Mouse (Mus musculus) ES-E14 (cell line): ENCODE measurements around the gene Eif5. TPM values are rescaled to one million over a fixed set of nuclear protein-coding genes. Genes with fewer than 3 reads are reported as not detected.

ENCODE experiments used
- DNase-seq: peaks from one replicate; pipeline ENCODE4 v3.0.0-alpha.2; 2013; ENCODE audit warnings: low read depth, low spot score
- H3K27ac ChIP-seq: 2 replicates; pipeline ENCODE4 v1.5.1; 2012; ENCODE audit warnings: low read depth, mild to moderate bottlenecking, low read length, moderate library complexity, mixed read lengths; ENCODE audit not compliant: poor library complexity, insufficient read depth, severe bottlenecking
- H3K36me3 ChIP-seq: 2 replicates; pipeline ENCODE4 v1.6.1; 2012; ENCODE audit warnings: mild to moderate bottlenecking, low read length, moderate library complexity, mixed read lengths; ENCODE audit not compliant: control insufficient read depth, poor library complexity, insufficient read depth, severe bottlenecking
- H3K4me1 ChIP-seq, 2 experiments: fragments of 150-350 bp in 1 of 2; sonication (generic) in 1 of 2; 2 replicates each; pipeline ENCODE4 v1.6.1; 2012; ENCODE audit warnings: low read length in 2 of 2, mild to moderate bottlenecking in 1 of 2, mixed read lengths in 1 of 2; ENCODE audit not compliant: control insufficient read depth in 2 of 2, insufficient read depth in 2 of 2, poor library complexity in 1 of 2
- H3K4me3 ChIP-seq, 2 experiments: fragments of 150-350 bp in 1 of 2; sonication (generic) in 1 of 2; 2 replicates each; pipeline ENCODE4 v1.5.1; 2012; ENCODE audit warnings: low read length in 2 of 2, low read depth in 1 of 2, mild to moderate bottlenecking in 1 of 2, mixed read lengths in 1 of 2; ENCODE audit not compliant: insufficient read depth in 1 of 2, poor library complexity in 1 of 2, severe bottlenecking in 1 of 2
- H3K9ac ChIP-seq: 2 replicates; pipeline ENCODE4 v1.6.1; 2012; ENCODE audit warnings: low read depth, mild to moderate bottlenecking, low read length, mixed read lengths; ENCODE audit not compliant: poor library complexity, insufficient read depth, severe bottlenecking
- H3K9me3 ChIP-seq: fragments of 150-350 bp; sonication (generic); 2 replicates; pipeline ENCODE4 v1.6.1; 2012; ENCODE audit warnings: low read depth, mild to moderate bottlenecking, low read length; ENCODE audit not compliant: control insufficient read depth, insufficient read depth
- CHD2 ChIP-seq: IDR thresholded peaks from 2 replicates; pipeline ENCODE4 v1.6.1; 2014; ENCODE audit warnings: mild to moderate bottlenecking, low read depth, low read length, inconsistent platforms
- HCFC1 ChIP-seq: IDR thresholded peaks from 2 replicates; pipeline ENCODE4 v1.6.1; 2012; ENCODE audit warnings: low read length, inconsistent platforms, borderline replicate concordance; ENCODE audit not compliant: insufficient read depth
- MAFK ChIP-seq: IDR thresholded peaks from 2 replicates; pipeline ENCODE4 v1.6.1; 2014; ENCODE audit warnings: mild to moderate bottlenecking, low read depth, low read length, inconsistent platforms; ENCODE audit not compliant: insufficient read depth
- ZC3H11A ChIP-seq: IDR thresholded peaks from 2 replicates; pipeline ENCODE4 v1.6.1; 2012; ENCODE audit warnings: low read depth, mild to moderate bottlenecking, inconsistent platforms, low read length, borderline replicate concordance
- ZNF384 ChIP-seq: IDR thresholded peaks from 2 replicates; pipeline ENCODE4 v1.6.1; 2012; ENCODE audit warnings: low read depth, low read length, inconsistent platforms
- in situ Hi-C, 2 experiments: fragments of 600-800 bp; cut with MboI; formaldehyde crosslinking; loops; one replicate each; pipeline ENCODE4 v1.15.1; 2025; ENCODE audit warnings: low sequenced_read_pairs in 2 of 2, inconsistent platforms in 1 of 2; ENCODE audit not compliant: unreplicated experiment in 2 of 2
- total RNA-seq: library from RNA; depleted of rRNA; stranded (reverse); fragments of 300-350 nt; gene quantifications from 2 replicates; pipeline ENCODE4 v1.2.3, GENCODE M21; 2012

The Eif5 gene
- total RNA-seq, 1 experiment = 269 TPM

- in situ Hi-C loops = no loop called here
- H3K4me3 ChIP-seq = no peak overlapping the region
- H3K9me3 ChIP-seq = no peaks in the 10 kb centered on the region
These were observed 45.2 kb downstream of the Eif5 start for GRCm38 (mm10) chr12:111583058-111583457.

GRCm38 (mm10) chr12:111584401-111584800 is 46.6 kb downstream of the Eif5 start:
- Histone ChIP-seq H3K4me3 (no peak overlapping the region), H3K27ac (no peak overlapping the region), H3K9ac (no peak overlapping the region), H3K9me3 (no peaks in the 10 kb centered on the region), H3K36me3 (no peaks in the 10 kb centered on the region), H3K4me1 (peaks cover 5 to 13% of the 10 kb centered on the region in 2 experiments; a peak in 3 of 4 replicates)
- in situ Hi-C loops = no loop called here
- no peak for DNase-seq
- no peak for TF ChIP-seq ZNF384
- TF ChIP-seq CHD2 = no peak
- TF ChIP-seq MAFK = no peak
- no peak for TF ChIP-seq ZC3H11A
- TF ChIP-seq HCFC1 = no peak

More at GRCm38 (mm10) chr12:111583058-111583457, 45.2 kb downstream of the Eif5 start:
- Histone ChIP-seq H3K27ac (no peak overlapping the region), H3K36me3 (no peaks in the 10 kb centered on the region), H3K9ac (no peak overlapping the region), H3K4me1 (peaks cover 5 to 11% of the 10 kb centered on the region in 2 experiments; a peak in 2 of 4 replicates)
- DNase-seq = no peak
- TF ChIP-seq CHD2 = no peak
- no peak for TF ChIP-seq HCFC1
- TF ChIP-seq MAFK = no peak
- TF ChIP-seq ZC3H11A = no peak
- no peak for TF ChIP-seq ZNF384

GRCm38 (mm10) chr12:111587252-111587651 is 49.4 kb downstream of the Eif5 start:
- Histone ChIP-seq H3K4me1 (peaks cover 5 to 10% of the 10 kb centered on the region in 2 experiments; a peak in 3 of 4 replicates), H3K9ac (no peak overlapping the region), H3K4me3 (no peak overlapping the region), H3K27ac (no peak overlapping the region), H3K36me3 (no peaks in the 10 kb centered on the region), H3K9me3 (no peaks in the 10 kb centered on the region)
- no peak for DNase-seq
- TF ChIP-seq ZC3H11A = no peak
- no peak for TF ChIP-seq MAFK
- no peak for TF ChIP-seq HCFC1
- TF ChIP-seq CHD2 = no peak
- TF ChIP-seq ZNF384 = no peak
- in situ Hi-C loops = no loop called here

- Histone ChIP-seq H3K36me3 (peaks cover 6% of the 10 kb centered on the region), H3K4me3 (no peak overlapping the region), H3K27ac (no peak overlapping the region), H3K9ac (no peak overlapping the region), H3K9me3 (no peaks in the 10 kb centered on the region), H3K4me1 (peaks cover 0 to 5% of the 10 kb centered on the region in 2 experiments; a peak in 3 of 4 replicates)
- in situ Hi-C loops = no loop called here
- no peak for DNase-seq
- no peak for TF ChIP-seq ZNF384
- TF ChIP-seq ZC3H11A = no peak
- TF ChIP-seq MAFK = no peak
- no peak for TF ChIP-seq CHD2
- no peak for TF ChIP-seq HCFC1
These were observed 54.7 kb downstream of the Eif5 start for GRCm38 (mm10) chr12:111592407-111593021.
